Mouse (Mus musculus) MEL (cell line): ENCODE data around the gene Cmpk1. TPM values are rescaled to one million over a fixed set of nuclear protein-coding genes. Genes with fewer than 3 reads are reported as not detected.
"Not testable (repeated sequence)": the region's sequence is repeated elsewhere in the genome, so short reads cannot be mapped to it uniquely, and the experiment has no call there.

Experiments used
- DNase-seq: peaks from one replicate; pipeline ENCODE4 v3.0.0; 2011; ENCODE audit warnings: low read depth, low spot score
- H3K27ac ChIP-seq: 2 replicates; pipeline ENCODE4 v1.5.1; 2012; ENCODE audit warnings: low read depth, mild to moderate bottlenecking, control low read depth, low read length, moderate library complexity; ENCODE audit not compliant: control insufficient read depth
- H3K27me3 ChIP-seq, 2 experiments: fragments of 150-350 bp in 1 of 2; sonication (generic) in 1 of 2; 2 replicates each; pipeline ENCODE4 v1.6.1; 2012; ENCODE audit warnings: low read length in 2 of 2, mild to moderate bottlenecking in 2 of 2, improper control_type of control experiment in 1 of 2, moderate library complexity in 1 of 2; ENCODE audit not compliant: insufficient read depth in 2 of 2, control insufficient read depth in 1 of 2
- H3K36me3 ChIP-seq, 2 experiments: 2 replicates each; pipeline ENCODE4 v1.6.1; 2012 to 2014; ENCODE audit warnings: low read length in 2 of 2, improper control_type of control experiment in 1 of 2, inconsistent platforms in 1 of 2, mild to moderate bottlenecking in 1 of 2; ENCODE audit not compliant: insufficient read depth in 2 of 2, control insufficient read depth in 1 of 2
- H3K4me1 ChIP-seq, 2 experiments: fragments of 150-350 bp in 1 of 2; sonication (generic) in 1 of 2; 2 replicates each; pipeline ENCODE4 v1.6.1; 2012; ENCODE audit warnings: low read length in 2 of 2, improper control_type of control experiment in 1 of 2, mild to moderate bottlenecking in 1 of 2; ENCODE audit not compliant: insufficient read depth in 2 of 2, control insufficient read depth in 1 of 2
- H3K4me3 ChIP-seq, 2 experiments: fragments of 150-350 bp in 1 of 2; sonication (generic) in 1 of 2; 2 replicates each; pipeline ENCODE4 v1.5.1; 2012; ENCODE audit warnings: low read depth in 2 of 2, low read length in 2 of 2, mild to moderate bottlenecking in 2 of 2, moderate library complexity in 2 of 2, control low read depth in 1 of 2, improper control_type of control experiment in 1 of 2; ENCODE audit not compliant: control insufficient read depth in 1 of 2, insufficient read depth in 1 of 2
- H3K79me2 ChIP-seq: 2 replicates; pipeline ENCODE4 v1.6.1; 2012; ENCODE audit warnings: mild to moderate bottlenecking, low read length, moderate library complexity; ENCODE audit not compliant: control insufficient read depth, poor library complexity, insufficient read depth
- H3K9ac ChIP-seq: 2 replicates; pipeline ENCODE4 v1.6.1; 2012; ENCODE audit warnings: low read depth, mild to moderate bottlenecking, control low read depth, low read length, moderate library complexity; ENCODE audit not compliant: control insufficient read depth, poor library complexity, severe bottlenecking
- H3K9me3 ChIP-seq: fragments of 150-350 bp; sonication (generic); replicated peaks from 2 replicates; pipeline ENCODE4 v1.6.1; 2012; ENCODE audit warnings: mild to moderate bottlenecking, low read length, improper control_type of control experiment, moderate library complexity; ENCODE audit not compliant: insufficient read depth
- CHD1 ChIP-seq: IDR thresholded peaks from 2 replicates; pipeline ENCODE4 v1.6.1; 2012; ENCODE audit warnings: low read depth, mild to moderate bottlenecking, inconsistent platforms, low read length, improper control_type of control experiment
- ELF1 ChIP-seq: IDR thresholded peaks from 2 replicates; pipeline ENCODE4 v1.6.1; 2014; ENCODE audit warnings: low read depth, mild to moderate bottlenecking, inconsistent platforms, low read length, improper control_type of control experiment, moderate library complexity
- EP300 ChIP-seq, 2 experiments: IDR thresholded peaks; 2 replicates each; pipeline ENCODE4 v1.6.1; 2011; ENCODE audit warnings: improper control_type of control experiment in 2 of 2, low read length in 2 of 2, low read depth in 1 of 2, mild to moderate bottlenecking in 1 of 2
- ETS1 ChIP-seq: IDR thresholded peaks from 2 replicates; pipeline ENCODE4 v1.6.1; 2012; ENCODE audit warnings: low read depth, mild to moderate bottlenecking, inconsistent platforms, low read length, improper control_type of control experiment, moderate library complexity
- GABPA ChIP-seq: IDR thresholded peaks from 2 replicates; pipeline ENCODE4 v1.6.1; 2012; ENCODE audit warnings: low read depth, mild to moderate bottlenecking, inconsistent platforms, low read length, improper control_type of control experiment, moderate library complexity
- MAX ChIP-seq: IDR thresholded peaks from 2 replicates; pipeline ENCODE4 v1.6.1; 2011; ENCODE audit warnings: low read length, improper control_type of control experiment
- MXI1 ChIP-seq: IDR thresholded peaks from 2 replicates; pipeline ENCODE4 v1.6.1; 2011; ENCODE audit warnings: mild to moderate bottlenecking, low read depth, low read length, improper control_type of control experiment
- MYC ChIP-seq: IDR thresholded peaks from 2 replicates; pipeline ENCODE4 v1.6.1; 2011; ENCODE audit warnings: low read depth, mild to moderate bottlenecking, low read length, improper control_type of control experiment, moderate library complexity
- POLR2AphosphoS5 ChIP-seq: IDR thresholded peaks from 2 replicates; pipeline ENCODE4 v1.6.1; 2012; ENCODE audit warnings: low read depth, borderline replicate concordance, mild to moderate bottlenecking, inconsistent platforms, low read length, moderate library complexity, mixed read lengths
- RAD21 ChIP-seq: IDR thresholded peaks from 2 replicates; pipeline ENCODE4 v1.6.1; 2011; ENCODE audit warnings: mild to moderate bottlenecking, low read depth, low read length, improper control_type of control experiment
- TAL1 ChIP-seq: IDR thresholded peaks from 2 replicates; pipeline ENCODE4 v1.6.1; 2012; ENCODE audit warnings: mild to moderate bottlenecking, inconsistent platforms, low read length, moderate library complexity, mixed read lengths
- polyA plus RNA-seq, 2 experiments: library from polyadenylated mRNA; stranded (reverse) in 1 of 2; unstranded in 1 of 2; fragments of >175 nt in 1 of 2; fragments of >200 nt in 1 of 2; gene quantifications; 2 replicates each; pipeline versions ENCODE4 v1.2.1 to v1.2.4; 2012; ENCODE audit warnings: low replicate concordance in 2 of 2, low read depth in 1 of 2; ENCODE audit not compliant: insufficient read length in 2 of 2, insufficient read depth in 1 of 2, missing spikeins in 1 of 2
- total RNA-seq: library from RNA; depleted of rRNA; stranded (reverse); fragments of 300-350 nt; gene quantifications from 2 replicates; pipeline ENCODE4 v1.2.3, GENCODE M21; 2012

Cmpk1 gene
- total and polyA plus RNA-seq, 3 experiments = 33.4 to 33.7 TPM; not detected in 1

- TF ChIP-seq MYC = no peak; the same call in 1 of the 2 replicates
- TF ChIP-seq ETS1 = peak; percentile 21; the same call in 1 of the 2 replicates
Measured at GRCm38 (mm10) chr4:114983020-114983419, 4.0 kb downstream of the Cmpk1 start (continued).

DNA sequence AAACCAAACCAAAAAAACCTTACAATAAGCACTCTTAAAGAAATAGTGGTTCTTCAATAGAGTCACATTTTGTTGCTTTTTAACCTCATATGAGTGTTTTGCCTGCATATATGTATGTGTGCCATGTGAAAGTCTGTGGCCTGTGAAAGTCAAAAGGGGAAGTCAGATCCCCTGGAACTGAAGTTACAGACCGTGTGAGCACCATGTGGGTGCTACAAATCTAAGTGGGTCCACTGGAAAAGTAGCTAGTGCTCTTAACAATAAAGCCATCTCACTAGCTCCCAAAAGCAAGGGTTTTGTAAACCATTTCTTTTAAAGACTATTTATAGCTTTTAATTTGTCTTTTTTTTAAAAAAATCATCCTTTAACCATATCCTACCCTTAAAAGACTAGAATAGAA lies 4.4 kb downstream of the Cmpk1 start:
- no peak overlapping the region for H3K27ac ChIP-seq
- no peak overlapping the region for H3K4me3 ChIP-seq
- H3K4me1 ChIP-seq = peaks cover 8 to 20% of the 10 kb centered on the region in 2 experiments
- H3K9me3 ChIP-seq = no peaks in the 10 kb centered on the region
- peak; percentile 70 for DNase-seq
- TF ChIP-seq GABPA (no peak), CHD1 (0 out of 2 replicates have a peak, but pooled peaks have one; percentile 84), MYC (peak; percentile 86), MAX (peak; percentile 60), MXI1 (peak; percentile 61), RAD21 (no peak)
- no peaks in the 10 kb centered on the region for H3K27me3 ChIP-seq
- H3K79me2 ChIP-seq = peaks cover 36% of the 10 kb centered on the region
- no peak overlapping the region for H3K9ac ChIP-seq
- peaks cover 0 to 31% of the 10 kb centered on the region in 2 experiments; a peak in 2 of 4 replicates for H3K36me3 ChIP-seq

DNA sequence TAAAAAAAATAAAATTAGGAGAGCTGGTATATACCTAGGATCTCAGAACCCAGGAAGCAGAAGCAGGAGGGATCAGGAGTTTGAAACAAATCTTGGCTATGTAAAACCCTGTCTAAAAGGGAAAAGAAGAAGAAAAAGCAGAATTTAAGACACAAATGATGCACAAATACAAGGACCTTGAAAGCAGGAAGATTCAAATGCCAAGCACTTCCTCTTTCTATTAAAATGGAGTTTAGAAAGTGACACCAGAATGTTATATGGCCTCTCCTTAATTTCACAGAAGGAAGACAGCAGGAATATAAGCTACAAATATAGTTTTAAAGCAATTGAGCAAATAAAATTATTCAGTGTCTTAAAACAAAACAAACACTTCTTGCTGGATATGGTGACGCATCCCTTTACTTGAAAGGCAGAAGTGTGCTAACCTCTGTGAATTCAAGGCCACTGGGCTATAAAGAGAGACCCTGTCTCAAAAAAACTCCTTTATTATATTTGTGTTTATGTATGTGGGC lies 13.8 kb downstream of the Cmpk1 start:
- peaks cover 4% of the 10 kb centered on the region; the same call in 1 of the 2 replicates for H3K79me2 ChIP-seq
- peaks cover 2 to 4% of the 10 kb centered on the region in 2 experiments for H3K36me3 ChIP-seq
- no peak overlapping the region for H3K27ac ChIP-seq
- TF ChIP-seq GABPA (no peak), EP300 (IDR thresholded peaks at IDR 0.05; ENCODE audit: low read depth in 1 of 2, low read length in 2 of 2) (peak in 1 of 2 experiments; percentile 22; a peak in 1 of 4 replicates)
- no peak overlapping the region for H3K9ac ChIP-seq
- H3K4me3 ChIP-seq = no peak overlapping the region
- peak; percentile 48 for DNase-seq
- H3K9me3 ChIP-seq = no peaks in the 10 kb centered on the region
- H3K4me1 ChIP-seq = peaks cover 0 to 2% of the 10 kb centered on the region in 2 experiments; a peak in 1 of 4 replicates
- no peaks in the 10 kb centered on the region for H3K27me3 ChIP-seq

DNA sequence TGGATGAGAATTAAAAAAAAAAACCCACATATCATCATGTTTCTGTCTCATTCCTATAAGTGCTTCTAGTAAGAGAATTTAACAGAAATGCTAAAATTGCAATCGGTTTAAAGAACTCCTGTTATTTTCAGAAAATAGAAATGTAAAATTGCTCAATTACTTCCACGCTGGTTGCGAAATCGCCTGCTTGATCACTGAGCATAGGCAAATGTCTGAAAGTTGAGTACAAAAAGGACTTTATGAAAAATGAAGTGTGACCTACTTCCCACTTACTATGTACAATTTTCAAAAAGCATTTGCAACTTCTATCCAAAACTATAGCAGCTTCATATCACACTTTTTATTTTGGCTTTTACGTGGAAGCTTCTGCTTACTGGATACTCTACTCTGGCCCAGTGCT lies 16.3 kb downstream of the Cmpk1 start:
- H3K27me3 ChIP-seq = no peaks in the 10 kb centered on the region
- H3K9ac ChIP-seq = no peak overlapping the region
- no peak overlapping the region for H3K27ac ChIP-seq
- no peak for TF ChIP-seq ETS1
- TF ChIP-seq TAL1 = no peak
- TF ChIP-seq ELF1 = no peak
- no peak for TF ChIP-seq POLR2AphosphoS5
- TF ChIP-seq, all 39 proteins: peak for 0
- peaks cover 4 to 12% of the 10 kb centered on the region in 2 experiments for H3K36me3 ChIP-seq
- H3K4me3 ChIP-seq = no peak overlapping the region
- H3K9me3 ChIP-seq = no peaks in the 10 kb centered on the region
- no peak for DNase-seq
- H3K79me2 ChIP-seq = peaks cover 1% of the 10 kb centered on the region; the same call in 1 of the 2 replicates
- peaks cover 0 to 2% of the 10 kb centered on the region in 2 experiments; a peak in 1 of 4 replicates for H3K4me1 ChIP-seq

DNA sequence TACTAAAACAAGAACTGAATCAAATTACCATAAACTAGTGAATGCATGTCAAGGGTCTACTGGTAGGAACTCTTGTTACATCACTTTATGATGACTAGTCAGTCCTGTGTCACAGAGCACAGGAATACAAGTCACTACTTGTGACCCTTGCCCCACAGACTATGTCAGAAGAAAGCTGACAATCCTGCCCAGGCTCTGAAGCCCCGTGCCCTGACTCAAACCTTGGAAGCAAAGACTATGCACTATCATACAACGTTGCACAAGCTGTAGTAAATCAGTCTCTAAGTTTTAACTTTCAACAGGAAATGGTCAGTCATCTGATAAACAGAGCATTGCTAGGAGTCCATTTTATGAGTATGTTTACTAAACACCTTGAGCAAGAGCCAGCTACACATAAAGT lies 26.2 kb downstream of the Cmpk1 start:
- H3K27me3 ChIP-seq, H3K9ac ChIP-seq, DNase-seq, H3K4me3 ChIP-seq, H3K27ac ChIP-seq, H3K79me2 ChIP-seq, H3K4me1 ChIP-seq, H3K9me3 ChIP-seq: not testable (repeated sequence)
- peaks cover 2 to 16% of the 10 kb centered on the region in 2 experiments; a peak in 2 of 4 replicates for H3K36me3 ChIP-seq
